Mouse (Mus musculus) layer of hippocampus, adult 6 months (tissue): ENCODE results near the gene Ascl4. TPM values are rescaled to one million over a fixed set of nuclear protein-coding genes. Genes with fewer than 3 reads are reported as not detected.

Experiments used
- long read RNA-seq, 2 experiments: library from polyadenylated mRNA; unstranded; transcript quantifications; one replicate each; pipeline ENCODE4 v2.0.0; 2019 to 2020
- polyA plus RNA-seq: library from polyadenylated mRNA; unstranded; fragments of <200 nt; fragmentation: Nextera tagmentation; gene quantifications from 2 replicates; pipeline ENCODE4 v1.2.3, GENCODE M21; 2021

The Ascl4 gene
- polyA plus RNA-seq, result 0.28 and 0.38 TPM in 2 replicates
- long read RNA-seq, experiment 1, result 0 reads
- long read RNA-seq, experiment 2, result 0 reads

GRCm38 (mm10) chr10:85927676-85928445 is at the start of gene Ascl4:
Gene Ascl4 (plus strand): TSS chr10:85927681.

GRCm38 (mm10) chr10:85916498-85917309 is 10.8 kb upstream of the Ascl4 start, which contains the start of gene Prdm4:
Gene Prdm4 (minus strand): TSS chr10:85917142.

GRCm38 (mm10) chr10:85957464-85957950 is 30.0 kb downstream of the Ascl4 start, which contains the start of gene Rtcb:
Gene Rtcb (minus strand): TSS chr10:85957823.

Other genes with a start within 250 kb of the Ascl4 start
- 21.4 and 22.4 TPM in 2 replicates for gene Pwp1, start 98.2 kb upstream of the Ascl4 start, polyA plus RNA-seq
- gene Prdm4, start 10.5 kb upstream of the Ascl4 start, polyA plus RNA-seq, result 3.6 and 4.6 TPM in 2 replicates
- gene Rtcb, start 30.1 kb downstream of the Ascl4 start, polyA plus RNA-seq, result 96.2 and 114 TPM in 2 replicates
- not detected in 2 replicates for gene Bpifc, start 84.2 kb downstream of the Ascl4 start, polyA plus RNA-seq
- gene Fbxo7, start 94.3 kb downstream of the Ascl4 start, polyA plus RNA-seq, result 39.3 and 42.6 TPM in 2 replicates